Comparison of ENCODE assay signal across 18 mouse cellular contexts in the genomic region with DNA sequence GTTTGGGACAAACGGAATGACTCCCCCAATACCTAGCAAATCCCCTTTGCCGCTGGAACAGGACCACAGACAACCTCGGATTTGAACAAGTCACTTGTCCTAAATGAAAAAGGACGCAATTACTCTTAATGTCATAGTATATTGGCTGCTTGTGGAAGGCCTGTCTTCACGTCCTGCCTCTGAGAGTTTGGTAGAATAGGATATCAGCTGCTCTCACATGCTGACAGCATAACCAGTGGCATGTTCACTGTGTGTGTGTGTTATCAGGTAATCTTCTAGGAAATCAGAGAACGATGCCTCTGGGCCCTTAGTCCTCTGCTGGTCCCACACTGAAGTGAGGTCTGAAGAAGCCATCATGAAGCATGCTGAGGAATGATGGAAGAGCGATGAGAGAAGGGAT.
"Had no signal": no experiment of that assay in that cellular context is flagged by ENCODE, and none has a peak within 500 bp of the region (broad histone marks: within the 10 kb centered on the region; RNA-seq: fewer than 3 reads in every experiment).

No protein-coding gene starts in this region.

- DNase-seq: kidney, adult 11 months; kidney, adult 8-10 months; kidney, postnatal 10 days; kidney, postnatal 36 days; lung, embryonic 14.5 days; midbrain, embryonic 14.5 days; retina, postnatal 1 day; right cerebral cortex, postnatal 25 days; spleen, adult 18-20 months; thymus, postnatal 25 days had no signal

- H3K27ac ChIP-seq: kidney, embryonic 15.5 days; limb, embryonic 10.5 days; limb, embryonic 13.5 days; macrophage; stomach, embryonic 15.5 days had no signal

- H3K4me1 ChIP-seq: megakaryocyte, embryonic 14.5 days; stomach, embryonic 15.5 days had no signal

- H3K36me3 ChIP-seq: kidney, embryonic 15.5 days; stomach, embryonic 15.5 days had no signal

- H3K4me2 ChIP-seq: kidney, embryonic 15.5 days; limb, embryonic 13.5 days; lung, embryonic 14.5 days; midbrain, embryonic 11.5 days; stomach, embryonic 15.5 days had no signal

- ATAC-seq: lung, postnatal 0 days had no signal

- H3K4me3 ChIP-seq: kidney, embryonic 15.5 days; limb, embryonic 10.5 days; limb, embryonic 13.5 days; megakaryocyte, embryonic 14.5 days; stomach, embryonic 15.5 days had no signal

- H3K9me3 ChIP-seq: kidney, embryonic 15.5 days; limb, embryonic 10.5 days; stomach, embryonic 15.5 days had no signal

- H3K9ac ChIP-seq: kidney, embryonic 15.5 days; limb, embryonic 13.5 days; lung, embryonic 14.5 days; stomach, embryonic 15.5 days had no signal

- H3K27me3 ChIP-seq: kidney, embryonic 15.5 days; limb, embryonic 13.5 days; megakaryocyte, embryonic 14.5 days; stomach, embryonic 15.5 days had no signal
